Mouse (Mus musculus): ENCODE data around the gene Pcdh9. TPM values are rescaled to one million over a fixed set of nuclear protein-coding genes. Genes with fewer than 3 reads are reported as not detected.

Gene Pcdh9
- polyA plus RNA-seq, 1 experiment from 2014 or later = 8.5 TPM

DNA sequence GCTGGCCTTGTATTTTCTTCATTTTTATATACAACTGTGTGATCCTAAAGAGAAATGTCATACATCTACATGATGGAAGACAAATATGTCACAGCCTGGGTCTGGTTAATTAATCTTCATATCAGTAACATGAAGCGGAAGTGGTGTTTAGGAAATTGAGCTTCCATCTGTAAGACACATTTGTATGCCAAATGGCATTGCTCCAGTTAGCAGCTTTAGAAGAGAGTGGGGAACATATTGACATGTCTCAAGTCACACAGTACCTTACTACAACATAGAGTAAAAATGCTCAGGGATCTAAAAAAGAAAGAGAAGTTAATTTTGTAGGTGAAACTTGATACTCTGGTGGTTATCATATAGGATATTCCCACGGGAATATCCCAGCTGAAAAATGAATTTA lies 505.4 kb downstream of the Pcdh9 start:
- Histone ChIP-seq H3K9ac (ENCODE audit: low read length) (no peak overlapping the region), H3K27me3 (ENCODE audit: control insufficient read depth, insufficient read depth, low read depth, low read length) (no peaks in the 10 kb centered on the region), H3K27ac (ENCODE audit: low read length) (no peak overlapping the region), H3K4me2 (ENCODE audit: low read depth, low read length) (no peak overlapping the region), H3K4me1 (replicated peaks; ENCODE audit: control insufficient read depth, insufficient read depth, low read length) (no peaks in the 10 kb centered on the region), H3K4me3 (ENCODE audit: low read length) (no peak overlapping the region), H3K36me3 (ENCODE audit: control insufficient read depth, insufficient read depth, low read length) (no peaks in the 10 kb centered on the region), H3K9me3 (ENCODE audit: control insufficient read depth, low read length) (no peaks in the 10 kb centered on the region)
- ATAC-seq (ENCODE audit: low read depth) = no peak
- WGBS = 47% methylated on average over 2 of the region's 2 CpGs

- Histone ChIP-seq H3K4me1 (replicated peaks; ENCODE audit: control insufficient read depth, insufficient read depth, low read length) (no peaks in the 10 kb centered on the region), H3K27me3 (ENCODE audit: control insufficient read depth, insufficient read depth, low read depth, low read length) (no peaks in the 10 kb centered on the region), H3K9me3 (ENCODE audit: control insufficient read depth, low read length) (no peaks in the 10 kb centered on the region), H3K4me3 (ENCODE audit: low read length) (no peak overlapping the region), H3K4me2 (ENCODE audit: low read depth, low read length) (no peak overlapping the region), H3K9ac (ENCODE audit: low read length) (no peak overlapping the region), H3K36me3 (ENCODE audit: control insufficient read depth, insufficient read depth, low read length) (no peaks in the 10 kb centered on the region), H3K27ac (ENCODE audit: low read length) (no peak overlapping the region)
- WGBS = 42% methylated on average over 4 of the region's 4 CpGs
- no peak for ATAC-seq (ENCODE audit: low read depth)
These were observed 509.3 kb downstream of the Pcdh9 start for GRCm38 (mm10) chr14:93381163-93381562.

DNA sequence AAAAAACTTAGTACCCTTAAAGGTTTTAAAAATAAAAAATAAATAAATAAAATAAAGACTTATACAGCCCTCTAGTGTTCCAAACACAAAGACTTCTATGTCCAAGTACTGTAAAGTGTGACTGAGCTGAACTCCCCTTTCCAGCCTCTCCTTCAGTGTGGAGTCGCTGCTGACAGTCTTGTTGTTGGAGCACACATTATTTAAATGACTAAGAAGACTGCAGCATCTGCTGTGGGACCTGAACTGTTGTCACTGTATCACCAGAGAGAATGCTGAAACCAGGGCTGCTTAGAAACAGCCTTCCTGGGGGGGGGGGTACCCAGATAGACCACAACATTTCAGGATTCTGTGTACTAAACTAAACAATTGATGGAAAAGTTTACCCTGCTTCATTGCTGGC lies 509.7 kb downstream of the Pcdh9 start:
- Histone ChIP-seq H3K9me3 (ENCODE audit: control insufficient read depth, low read length) (no peaks in the 10 kb centered on the region), H3K27me3 (ENCODE audit: control insufficient read depth, insufficient read depth, low read depth, low read length) (no peaks in the 10 kb centered on the region), H3K4me2 (ENCODE audit: low read depth, low read length) (no peak overlapping the region), H3K36me3 (ENCODE audit: control insufficient read depth, insufficient read depth, low read length) (no peaks in the 10 kb centered on the region), H3K4me3 (ENCODE audit: low read length) (no peak overlapping the region), H3K4me1 (replicated peaks; ENCODE audit: control insufficient read depth, insufficient read depth, low read length) (no peaks in the 10 kb centered on the region), H3K27ac (ENCODE audit: low read length) (no peak overlapping the region), H3K9ac (ENCODE audit: low read length) (no peak overlapping the region)
- no peak for ATAC-seq (ENCODE audit: low read depth)
- WGBS = 52% methylated on average over 1 of the region's 1 CpGs

DNA sequence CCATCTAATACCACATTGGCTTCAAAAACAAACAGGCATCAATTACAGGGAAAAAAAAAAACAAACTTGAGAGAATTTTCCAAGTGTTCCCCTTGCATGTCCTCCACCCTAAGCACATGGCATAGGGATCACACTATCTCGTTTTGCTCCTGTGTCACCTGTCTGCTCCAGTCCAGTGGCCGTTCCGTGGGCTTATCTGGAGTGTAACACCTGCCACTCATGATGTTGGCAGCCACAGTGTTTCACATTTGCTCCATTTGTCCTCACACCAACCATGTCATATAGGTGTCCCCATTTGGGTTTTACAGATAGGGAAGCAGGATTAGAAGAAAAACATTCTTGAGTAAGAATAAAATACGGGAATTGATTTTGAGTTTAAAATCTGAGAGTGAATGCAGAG lies 514.3 kb downstream of the Pcdh9 start:
- WGBS = 42% methylated on average over 4 of the region's 4 CpGs
- Histone ChIP-seq H3K9me3 (ENCODE audit: control insufficient read depth, low read length) (no peaks in the 10 kb centered on the region), H3K9ac (ENCODE audit: low read length) (no peak overlapping the region), H3K27ac (ENCODE audit: low read length) (no peak overlapping the region), H3K27me3 (ENCODE audit: control insufficient read depth, insufficient read depth, low read depth, low read length) (no peaks in the 10 kb centered on the region), H3K36me3 (ENCODE audit: control insufficient read depth, insufficient read depth, low read length) (no peaks in the 10 kb centered on the region), H3K4me2 (ENCODE audit: low read depth, low read length) (no peak overlapping the region), H3K4me3 (ENCODE audit: low read length) (no peak overlapping the region), H3K4me1 (replicated peaks; ENCODE audit: control insufficient read depth, insufficient read depth, low read length) (no peaks in the 10 kb centered on the region)
- ATAC-seq (ENCODE audit: low read depth) = no peak

GRCm38 (mm10) chr14:93374181-93374580 lies 516.3 kb downstream of the Pcdh9 start:
- H3K4me1 ChIP-seq (replicated peaks; ENCODE audit: control insufficient read depth, insufficient read depth, low read length) = no peaks in the 10 kb centered on the region
- H3K4me3 ChIP-seq (ENCODE audit: low read length) = no peak overlapping the region
- H3K36me3 ChIP-seq (ENCODE audit: control insufficient read depth, insufficient read depth, low read length) = no peaks in the 10 kb centered on the region
- 71% methylated on average over 4 of the region's 4 CpGs for WGBS
- H3K27ac ChIP-seq (ENCODE audit: low read length) = no peak overlapping the region
- H3K9ac ChIP-seq (ENCODE audit: low read length) = no peak overlapping the region
- H3K4me2 ChIP-seq (ENCODE audit: low read depth, low read length) = no peak overlapping the region
- no peaks in the 10 kb centered on the region for H3K27me3 ChIP-seq (ENCODE audit: control insufficient read depth, insufficient read depth, low read depth, low read length)
- no peaks in the 10 kb centered on the region for H3K9me3 ChIP-seq (ENCODE audit: control insufficient read depth, low read length)
- no peak for ATAC-seq (ENCODE audit: low read depth)

DNA sequence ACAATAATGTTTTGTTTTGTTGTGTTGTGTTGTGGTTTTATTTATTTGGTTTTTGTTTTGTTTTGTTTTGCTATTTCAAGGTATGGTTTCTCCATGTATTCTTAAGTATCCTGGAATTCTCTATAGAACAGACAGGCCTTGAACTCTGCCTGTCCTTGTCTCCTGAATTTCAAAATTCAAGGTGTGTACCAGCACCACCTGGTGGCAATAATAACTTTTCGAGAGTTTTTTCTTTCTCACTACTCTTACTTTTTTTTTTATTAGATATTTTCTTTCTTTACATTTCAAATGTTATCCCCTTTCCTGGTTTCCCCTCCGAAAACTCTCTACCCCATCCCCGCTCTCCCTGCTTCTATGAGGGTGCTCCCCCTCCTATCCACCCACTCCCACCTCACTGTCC lies 536.3 kb downstream of the Pcdh9 start:
- ATAC-seq (ENCODE audit: low read depth) = no peak
- Histone ChIP-seq H3K27ac (ENCODE audit: low read length) (no peak overlapping the region), H3K4me2 (ENCODE audit: low read depth, low read length) (no peak overlapping the region), H3K4me1 (replicated peaks; ENCODE audit: control insufficient read depth, insufficient read depth, low read length) (no peaks in the 10 kb centered on the region), H3K4me3 (ENCODE audit: low read length) (no peak overlapping the region), H3K27me3 (ENCODE audit: control insufficient read depth, insufficient read depth, low read depth, low read length) (no peaks in the 10 kb centered on the region), H3K9me3 (ENCODE audit: control insufficient read depth, low read length) (no peaks in the 10 kb centered on the region), H3K36me3 (ENCODE audit: control insufficient read depth, insufficient read depth, low read length) (no peaks in the 10 kb centered on the region), H3K9ac (ENCODE audit: low read length) (no peak overlapping the region)
- 78% methylated on average over 3 of the region's 3 CpGs for WGBS

GRCm38 (mm10) chr14:93350906-93351305 lies 539.6 kb downstream of the Pcdh9 start:
- H3K4me3 ChIP-seq (ENCODE audit: low read length) = no peak overlapping the region
- no peak overlapping the region for H3K27ac ChIP-seq (ENCODE audit: low read length)
- no peak overlapping the region for H3K4me2 ChIP-seq (ENCODE audit: low read depth, low read length)
- no peak overlapping the region for H3K9ac ChIP-seq (ENCODE audit: low read length)
- ATAC-seq (ENCODE audit: low read depth) = no peak
- WGBS = 46% methylated on average over 6 of the region's 6 CpGs
- no peaks in the 10 kb centered on the region for H3K9me3 ChIP-seq (ENCODE audit: control insufficient read depth, low read length)
- no peaks in the 10 kb centered on the region for H3K4me1 ChIP-seq (replicated peaks; ENCODE audit: control insufficient read depth, insufficient read depth, low read length)
- H3K36me3 ChIP-seq (ENCODE audit: control insufficient read depth, insufficient read depth, low read length) = no peaks in the 10 kb centered on the region
- no peaks in the 10 kb centered on the region for H3K27me3 ChIP-seq (ENCODE audit: control insufficient read depth, insufficient read depth, low read depth, low read length)

- H3K27ac ChIP-seq (ENCODE audit: low read length) = no peak overlapping the region
- H3K9me3 ChIP-seq (ENCODE audit: control insufficient read depth, low read length) = no peaks in the 10 kb centered on the region
- no peak for ATAC-seq (ENCODE audit: low read depth)
- H3K4me2 ChIP-seq (ENCODE audit: low read depth, low read length) = no peak overlapping the region
- H3K9ac ChIP-seq (ENCODE audit: low read length) = no peak overlapping the region
- H3K4me1 ChIP-seq (replicated peaks; ENCODE audit: control insufficient read depth, insufficient read depth, low read length) = no peaks in the 10 kb centered on the region
- H3K36me3 ChIP-seq (ENCODE audit: control insufficient read depth, insufficient read depth, low read length) = no peaks in the 10 kb centered on the region
- H3K27me3 ChIP-seq (ENCODE audit: control insufficient read depth, insufficient read depth, low read depth, low read length) = no peaks in the 10 kb centered on the region
- no peak overlapping the region for H3K4me3 ChIP-seq (ENCODE audit: low read length)
- WGBS = 79% methylated on average over 7 of the region's 7 CpGs
These were observed 541.3 kb downstream of the Pcdh9 start for GRCm38 (mm10) chr14:93349166-93349565.

DNA sequence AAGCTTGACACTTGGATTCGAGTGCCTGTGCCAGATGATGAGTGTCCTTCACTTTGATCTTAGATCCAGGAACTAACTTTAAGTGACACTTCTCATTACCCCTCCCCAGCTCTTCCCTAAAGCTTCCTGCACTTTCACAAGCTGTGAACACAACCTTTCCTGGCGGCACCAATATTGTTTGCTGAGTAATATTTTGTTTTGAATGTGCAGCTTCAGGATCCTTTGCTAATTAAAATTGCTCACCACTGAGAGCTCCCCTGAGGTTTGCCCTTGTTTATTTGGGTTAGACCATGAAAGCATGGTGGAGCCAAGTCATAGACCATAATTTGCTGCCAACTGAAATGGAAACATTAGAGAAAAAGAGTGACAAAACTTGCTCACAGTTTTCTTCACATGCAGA lies 543.4 kb downstream of the Pcdh9 start:
- H3K27me3 ChIP-seq (ENCODE audit: control insufficient read depth, insufficient read depth, low read depth, low read length) = no peaks in the 10 kb centered on the region
- H3K4me1 ChIP-seq (replicated peaks; ENCODE audit: control insufficient read depth, insufficient read depth, low read length) = no peaks in the 10 kb centered on the region
- H3K36me3 ChIP-seq (ENCODE audit: control insufficient read depth, insufficient read depth, low read length) = no peaks in the 10 kb centered on the region
- no peaks in the 10 kb centered on the region for H3K9me3 ChIP-seq (ENCODE audit: control insufficient read depth, low read length)
- H3K9ac ChIP-seq (ENCODE audit: low read length) = no peak overlapping the region
- no peak for ATAC-seq (ENCODE audit: low read depth)
- WGBS = 9% methylated on average over 2 of the region's 2 CpGs
- no peak overlapping the region for H3K27ac ChIP-seq (ENCODE audit: low read length)
- no peak overlapping the region for H3K4me2 ChIP-seq (ENCODE audit: low read depth, low read length)
- no peak overlapping the region for H3K4me3 ChIP-seq (ENCODE audit: low read length)

GRCm38 (mm10) chr14:93342781-93343180 lies 547.7 kb downstream of the Pcdh9 start:
- Histone ChIP-seq H3K36me3 (ENCODE audit: control insufficient read depth, insufficient read depth, low read length) (no peaks in the 10 kb centered on the region), H3K27ac (ENCODE audit: low read length) (no peak overlapping the region), H3K27me3 (ENCODE audit: control insufficient read depth, insufficient read depth, low read depth, low read length) (no peaks in the 10 kb centered on the region), H3K9me3 (ENCODE audit: control insufficient read depth, low read length) (no peaks in the 10 kb centered on the region), H3K9ac (ENCODE audit: low read length) (no peak overlapping the region), H3K4me1 (replicated peaks; ENCODE audit: control insufficient read depth, insufficient read depth, low read length) (no peaks in the 10 kb centered on the region), H3K4me2 (ENCODE audit: low read depth, low read length) (no peak overlapping the region), H3K4me3 (ENCODE audit: low read length) (no peak overlapping the region)
- WGBS = 54% methylated on average over 3 of the region's 3 CpGs
- ATAC-seq (ENCODE audit: low read depth) = no peak

Data from lung, embryonic 16.5 days (tissue).